Mouse (Mus musculus) stomach, postnatal 0 days (tissue): ENCODE data around the gene Habp2. TPM values are rescaled to one million over a fixed set of nuclear protein-coding genes. Genes with fewer than 3 reads are reported as not detected.

Source experiments
- ATAC-seq: fragments of 200-750 bp; cut with Nextera tagmentation; 2 replicates; pipeline ENCODE4 v1.8.0; 2017; ENCODE audit not compliant: low FRiP score, low TSS enrichment
- DNase-seq: peaks from one replicate; pipeline ENCODE4 v3.0.0-alpha.2; 2016; ENCODE audit warnings: low spot score
- H3K27ac ChIP-seq: fragments of 300-500 bp; sonication (generic); replicated peaks from 2 replicates; pipeline ENCODE4 v1.5.1; 2014; ENCODE audit warnings: mild to moderate bottlenecking, control low read depth
- H3K27me3 ChIP-seq: fragments of 300-500 bp; sonication (generic); 2 replicates; pipeline ENCODE4 v1.6.1; 2014; ENCODE audit warnings: low read length; ENCODE audit not compliant: control insufficient read depth, insufficient read depth
- H3K36me3 ChIP-seq: fragments of 300-500 bp; sonication (generic); 2 replicates; pipeline ENCODE4 v1.6.1; 2014; ENCODE audit warnings: low read length, mixed read lengths; ENCODE audit not compliant: control insufficient read depth, insufficient read depth
- H3K4me1 ChIP-seq: fragments of 300-500 bp; sonication (generic); replicated peaks from 2 replicates; pipeline ENCODE4 v1.6.1; 2014; ENCODE audit warnings: antibody characterized with exemption; ENCODE audit not compliant: control insufficient read depth, insufficient read depth
- H3K4me2 ChIP-seq: fragments of 300-500 bp; sonication (generic); replicated peaks from 2 replicates; pipeline ENCODE4 v1.6.1; 2014; ENCODE audit warnings: low read depth, mild to moderate bottlenecking, control low read depth, moderate library complexity
- H3K4me3 ChIP-seq: fragments of 300-500 bp; sonication (generic); 2 replicates; pipeline ENCODE4 v1.5.1; 2014; ENCODE audit warnings: low read depth, low read length, control low read depth
- H3K9ac ChIP-seq: fragments of 300-500 bp; sonication (generic); 2 replicates; pipeline ENCODE4 v1.6.1; 2014; ENCODE audit warnings: mild to moderate bottlenecking, low read length, control low read depth, mixed read lengths
- H3K9me3 ChIP-seq: fragments of 300-500 bp; sonication (generic); 2 replicates; pipeline ENCODE4 v1.6.1; 2016; ENCODE audit warnings: low read length; ENCODE audit not compliant: control insufficient read depth
- CTCF ChIP-seq: IDR thresholded peaks from 2 replicates; pipeline ENCODE4 v1.5.1; 2016; ENCODE audit warnings: antibody characterized with exemption, low read depth, mild to moderate bottlenecking, moderate library complexity
- EP300 ChIP-seq: optimal IDR thresholded peaks from 2 replicates; pipeline ENCODE3; 2016; ENCODE audit warnings: antibody characterized with exemption
- WGBS: fragments of 180-500 bp; shearing (Covaris S2); extraction: QIAGEN DNeasy Blood & Tissue Kit; methylation state at CpG from one replicate; pipeline ENCODE4 v1.1.7; 2014; 5-methylcytosine and 5-hydroxymethylcytosine counted together
- polyA plus RNA-seq: library from polyadenylated mRNA; unstranded; fragments of >200 nt; fragmentation: Nextera tagmentation; extraction: Ambion mirVana; gene quantifications from 2 replicates; pipeline ENCODE4 v1.2.1, GENCODE M21; 2015

The Habp2 gene
- polyA plus RNA-seq, 1 experiment from 2014 or later, result 28.9 TPM

- no peak overlapping the region for H3K4me3 ChIP-seq
- no peaks in the 10 kb centered on the region for H3K4me1 ChIP-seq
- no peak for ATAC-seq
- H3K27me3 ChIP-seq, result no peaks in the 10 kb centered on the region
- no peak for TF ChIP-seq CTCF
- no peaks in the 10 kb centered on the region for H3K36me3 ChIP-seq
- DNase-seq, result no peak
- no peak overlapping the region for H3K9ac ChIP-seq
- H3K4me2 ChIP-seq, result no peak overlapping the region
- 63% methylated on average over 26 of the region's 26 CpGs for WGBS
- no peak overlapping the region for H3K27ac ChIP-seq
- H3K9me3 ChIP-seq, result no peaks in the 10 kb centered on the region
Measured at GRCm38 (mm10) chr19:56343869-56344563, 57.1 kb downstream of the Habp2 start.

DNA sequence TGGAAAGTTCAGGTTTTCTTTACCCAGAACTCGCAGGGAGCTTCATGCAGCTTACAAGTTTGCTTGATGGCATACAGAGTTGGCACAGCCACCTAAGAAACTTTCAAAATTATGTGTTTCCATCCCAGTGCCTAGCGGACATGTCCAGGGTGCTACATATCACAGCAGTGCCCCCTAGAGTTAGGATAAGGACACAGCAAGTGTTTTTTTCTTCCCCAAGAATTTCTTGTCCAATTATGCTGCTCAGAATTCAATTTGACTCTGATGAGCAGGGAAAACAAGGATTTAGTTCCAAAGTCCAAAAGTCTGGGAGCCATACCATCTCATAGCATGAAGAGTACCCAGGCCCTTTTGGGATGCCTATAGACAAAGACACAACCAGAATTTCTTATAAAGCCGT, 59.1 kb downstream of the Habp2 start:
- Histone ChIP-seq H3K4me3 (no peak overlapping the region), H3K27me3 (no peaks in the 10 kb centered on the region), H3K4me1 (no peaks in the 10 kb centered on the region), H3K9ac (no peak overlapping the region), H3K4me2 (no peak overlapping the region), H3K27ac (no peak overlapping the region), H3K36me3 (no peaks in the 10 kb centered on the region), H3K9me3 (no peaks in the 10 kb centered on the region)
- WGBS, result 67% methylated on average over 3 of the region's 3 CpGs
- DNase-seq (no peak), ATAC-seq (no peak)
- TF ChIP-seq CTCF, result peak; percentile 77
- no peak for TF ChIP-seq EP300

GRCm38 (mm10) chr19:56346750-56347149, 59.8 kb downstream of the Habp2 start:
- Histone ChIP-seq H3K4me3 (no peak overlapping the region), H3K4me2 (no peak overlapping the region), H3K27me3 (no peaks in the 10 kb centered on the region), H3K9ac (no peak overlapping the region), H3K36me3 (no peaks in the 10 kb centered on the region), H3K27ac (no peak overlapping the region), H3K9me3 (no peaks in the 10 kb centered on the region), H3K4me1 (no peaks in the 10 kb centered on the region)
- WGBS, result 52% methylated on average over 13 of the region's 13 CpGs
- ATAC-seq (no peak), DNase-seq (no peak)
- TF ChIP-seq EP300 (no peak), CTCF (no peak)

DNA sequence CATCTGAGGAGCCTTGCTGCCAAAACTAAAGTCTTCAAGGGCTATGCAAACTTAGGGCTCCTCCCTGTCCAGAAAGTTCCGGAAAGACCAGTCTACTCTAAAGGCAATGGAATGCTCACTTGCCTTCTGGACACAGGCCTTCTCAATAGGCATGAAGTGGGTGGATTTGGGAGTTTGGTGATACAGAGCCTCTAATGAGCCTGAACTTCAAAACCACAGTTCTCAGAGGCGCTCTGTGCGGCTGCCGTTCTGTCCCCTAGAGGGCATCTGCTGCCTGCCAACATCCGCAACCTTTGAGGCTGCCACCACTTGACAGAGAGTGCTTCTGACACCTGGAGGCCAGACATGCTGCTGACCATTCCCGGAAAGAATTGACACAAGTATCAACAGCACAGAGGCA, 62.4 kb downstream of the Habp2 start:
- Histone ChIP-seq H3K4me3 (no peak overlapping the region), H3K4me1 (no peaks in the 10 kb centered on the region), H3K9ac (no peak overlapping the region), H3K27me3 (no peaks in the 10 kb centered on the region), H3K27ac (no peak overlapping the region), H3K9me3 (no peaks in the 10 kb centered on the region), H3K36me3 (no peaks in the 10 kb centered on the region), H3K4me2 (no peak overlapping the region)
- DNase-seq, result peak; percentile 53
- peak; percentile 34; the same call in 1 of the 2 replicates for ATAC-seq
- 37% methylated on average over 6 of the region's 6 CpGs for WGBS
- TF ChIP-seq EP300 (no peak), CTCF (peak; percentile 71)

- H3K4me3 ChIP-seq, result no peak overlapping the region
- H3K9me3 ChIP-seq, result no peaks in the 10 kb centered on the region
- no peaks in the 10 kb centered on the region for H3K36me3 ChIP-seq
- H3K27me3 ChIP-seq, result no peaks in the 10 kb centered on the region
- no peaks in the 10 kb centered on the region for H3K4me1 ChIP-seq
- no peak for TF ChIP-seq CTCF
- no peak for TF ChIP-seq EP300
- no peak overlapping the region for H3K9ac ChIP-seq
- no peak for DNase-seq
- no peak overlapping the region for H3K4me2 ChIP-seq
- WGBS, result 84% methylated on average over 10 of the region's 10 CpGs
- H3K27ac ChIP-seq, result no peak overlapping the region
- ATAC-seq, result no peak
Measured at GRCm38 (mm10) chr19:56353689-56354088, 66.8 kb downstream of the Habp2 start.

DNA sequence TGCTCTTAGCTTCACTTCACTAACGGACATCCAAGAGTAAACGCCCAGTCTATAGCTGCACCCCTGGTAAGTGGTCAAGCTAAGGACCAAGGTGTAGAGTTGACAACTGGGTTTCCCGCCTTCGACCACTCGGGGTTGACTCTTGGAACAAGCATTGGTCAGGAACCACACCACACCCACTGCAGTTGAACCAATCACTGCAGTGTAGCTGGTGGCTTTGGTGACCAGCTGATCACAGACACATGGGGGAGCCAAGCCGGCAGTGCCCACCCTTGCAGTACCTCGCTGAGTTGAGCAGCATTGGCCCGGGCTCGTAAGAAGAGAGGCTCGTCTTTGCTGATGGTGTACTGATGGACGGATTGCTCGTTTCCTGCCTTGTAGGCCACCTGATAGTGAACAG, 68.3 kb downstream of the Habp2 start:
- whole genome bisulfite sequencing, result 82% methylated on average over 12 of the region's 12 CpGs
- no peak for TF ChIP-seq EP300
- TF ChIP-seq CTCF, result no peak
- Histone ChIP-seq H3K27ac (no peak overlapping the region), H3K36me3 (no peaks in the 10 kb centered on the region), H3K4me2 (no peak overlapping the region), H3K9ac (no peak overlapping the region), H3K27me3 (no peaks in the 10 kb centered on the region), H3K4me1 (no peaks in the 10 kb centered on the region), H3K9me3 (no peaks in the 10 kb centered on the region), H3K4me3 (no peak overlapping the region)
- ATAC-seq (no peak), DNase-seq (no peak)
